Mouse (Mus musculus) heart, adult 18-20 months (tissue): Measurements from ENCODE around the gene Rrp9. TPM values are rescaled to one million over a fixed set of nuclear protein-coding genes. Genes with fewer than 3 reads are reported as not detected.
A peak's percentile ranks its signal among the peaks of the same experiment; 100 is the strongest.
"Not testable (repeated sequence)": the region's sequence is repeated elsewhere in the genome, so short reads cannot be mapped to it uniquely, and the experiment has no call there.

Experiments used
- DNase-seq, 2 experiments: peaks; one replicate each; pipeline ENCODE4 v3.0.0; 2021 to 2022; ENCODE audit warnings: mixed read lengths in 1 of 2
- total RNA-seq, 2 experiments: library from RNA; stranded (reverse); gene quantifications; 2 replicates each; pipeline ENCODE4 v1.2.3; 2021

Gene Rrp9
- total RNA-seq, 2 experiments from 2014 or later = 21.3 to 26.3 TPM

GRCm38 (mm10) chr9:106473753-106474105, 2.0 kb upstream of the Rrp9 start:
- peak in 1 of 2 experiments; percentile 18 for DNase-seq

- peak; percentile 77 to 85 for DNase-seq
Observed at GRCm38 (mm10) chr9:106474456-106474855, 1.3 kb upstream of the Rrp9 start.

- DNase-seq = peak; percentile 57 to 60
Observed at GRCm38 (mm10) chr9:106475046-106475445, 717 bp upstream of the Rrp9 start.

DNA sequence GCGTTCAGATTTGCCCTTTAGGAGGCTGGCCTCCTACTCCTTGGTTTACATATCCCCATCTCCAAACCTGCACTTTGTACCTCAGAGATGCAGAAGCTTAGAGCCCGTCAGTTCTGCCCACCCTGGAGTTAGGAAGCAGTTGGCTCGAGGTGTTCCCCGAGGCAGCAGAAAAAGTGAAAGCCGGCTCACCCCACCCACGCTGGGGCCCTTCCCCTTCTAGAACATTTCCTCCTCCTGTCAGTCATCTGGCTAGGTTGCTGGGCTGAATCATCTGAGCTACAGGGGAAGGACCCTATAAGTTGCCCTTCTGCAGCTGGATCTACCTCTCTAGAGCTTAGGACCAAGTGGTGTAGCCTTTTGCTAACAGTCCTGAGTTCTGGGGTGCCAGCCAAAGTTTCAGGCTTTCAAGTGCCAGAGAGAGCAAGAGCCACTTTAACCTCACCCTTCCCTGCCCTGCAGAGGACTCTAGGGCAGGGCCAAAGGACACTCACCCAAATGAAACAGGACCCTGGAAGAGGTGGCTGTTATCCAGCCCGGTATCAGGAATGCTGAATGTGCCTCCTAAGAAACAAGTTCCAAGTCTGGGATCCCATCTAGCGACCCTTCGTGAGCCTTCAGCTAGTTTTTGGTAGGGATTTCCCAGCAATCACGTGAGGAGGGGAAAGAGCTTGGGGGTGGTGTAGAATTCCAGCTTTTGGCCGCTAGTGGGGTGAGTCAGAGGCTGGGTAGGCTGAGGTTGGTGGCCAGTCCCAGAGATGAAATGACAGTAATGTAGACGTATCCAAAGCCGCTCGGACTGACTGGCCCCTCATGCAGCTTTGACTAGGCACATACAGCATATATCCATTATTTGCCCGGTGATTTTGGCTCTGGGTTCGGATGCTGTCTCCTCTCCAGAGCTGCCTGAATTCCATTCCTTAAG, 500 bp downstream of the Rrp9 start:
- DNase-seq = peak; percentile 84 to 86

GRCm38 (mm10) chr9:106476924-106477484, 1.2 kb downstream of the Rrp9 start, which contains the start of gene Parp3:
Gene Parp3 (minus strand): TSS chr9:106476949.
- DNase-seq = peak; percentile 98 to 100

DNA sequence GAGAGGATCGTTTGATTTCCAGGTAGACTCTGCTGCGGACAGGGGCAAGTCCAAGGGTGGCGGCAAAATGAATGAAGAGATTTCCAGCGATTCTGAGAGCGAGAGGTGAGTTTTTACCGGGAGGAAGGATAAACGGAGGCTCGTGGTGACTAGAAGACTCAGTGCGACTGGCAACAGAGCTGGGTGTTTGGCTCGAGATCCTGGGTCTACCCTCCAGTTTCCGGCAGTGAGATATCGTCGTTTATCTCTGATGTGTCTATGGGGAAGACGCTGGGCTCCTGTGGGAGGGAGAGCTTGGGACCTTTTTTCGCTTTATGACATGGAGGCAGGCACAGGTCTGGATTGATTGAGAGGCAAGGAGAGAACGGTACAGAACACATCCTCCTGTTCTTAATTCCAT, 1.9 kb downstream of the Rrp9 start:
- DNase-seq = no peak

DNA sequence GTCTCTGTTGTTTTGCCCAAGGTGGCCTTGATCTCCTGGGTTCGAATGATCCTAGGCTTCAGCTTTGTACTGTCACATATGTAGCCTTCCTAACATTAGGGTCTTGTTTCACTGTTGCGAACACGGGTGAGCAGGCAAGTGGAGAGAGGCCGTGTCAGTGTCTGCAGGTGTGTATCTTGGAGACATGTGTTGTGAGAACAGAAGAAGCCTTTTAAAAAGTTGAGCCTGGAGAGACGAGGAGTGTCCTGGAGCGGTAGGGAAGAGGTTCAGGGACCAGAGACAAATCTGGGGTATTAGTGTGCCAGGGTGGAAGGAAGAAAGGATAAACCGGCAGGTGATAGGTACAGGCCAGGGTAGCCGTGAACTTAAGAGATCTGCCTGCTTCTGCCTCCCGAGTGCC, 2.3 kb downstream of the Rrp9 start:
- DNase-seq = no peak

- DNase-seq = no peak
Observed at GRCm38 (mm10) chr9:106480541-106480940, 4.8 kb downstream of the Rrp9 start.

DNA sequence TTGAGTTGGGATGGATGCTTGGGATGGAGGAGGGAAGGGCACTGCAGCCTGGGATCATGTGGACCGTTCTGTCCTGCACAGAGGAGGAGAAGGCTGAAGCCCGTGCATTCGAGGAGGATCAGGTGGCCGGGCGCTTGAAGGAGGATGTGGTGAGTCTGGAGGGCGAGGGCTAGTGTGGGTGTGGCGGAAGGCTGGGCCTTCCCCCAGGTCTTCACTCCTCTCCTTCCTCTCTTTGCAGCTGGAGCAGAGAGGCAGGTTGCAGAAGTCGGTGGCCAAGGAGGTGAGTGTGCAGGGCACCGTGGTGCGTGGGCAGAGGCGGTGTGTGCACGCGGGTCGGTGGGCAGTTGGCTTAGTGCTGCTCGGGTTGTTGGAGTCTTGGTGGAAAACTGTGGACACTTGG, 5.3 kb downstream of the Rrp9 start:
- DNase-seq = no peak

DNA sequence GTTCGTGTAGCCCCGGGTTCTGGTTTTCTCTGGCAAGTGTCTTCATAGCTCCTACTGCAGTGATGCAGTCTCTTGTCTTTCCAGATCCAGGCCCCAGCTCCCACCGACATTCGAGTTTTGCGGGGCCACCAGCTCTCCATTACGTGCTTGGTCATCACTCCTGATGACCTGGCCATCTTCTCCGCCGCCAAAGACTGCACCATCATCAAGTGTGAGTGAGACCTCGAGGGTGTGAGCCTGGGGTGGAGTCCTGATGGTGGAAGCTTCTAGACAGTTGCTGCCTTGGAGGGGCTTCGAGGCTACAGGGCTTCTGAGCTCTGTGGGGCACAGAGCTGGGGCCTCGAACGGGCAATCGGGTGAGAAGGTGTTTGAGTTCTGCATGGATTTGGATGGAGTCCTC, 5.9 kb downstream of the Rrp9 start:
- no peak for DNase-seq

GRCm38 (mm10) chr9:106482578-106483115, 6.9 kb downstream of the Rrp9 start:
- DNase-seq = no peak

DNA sequence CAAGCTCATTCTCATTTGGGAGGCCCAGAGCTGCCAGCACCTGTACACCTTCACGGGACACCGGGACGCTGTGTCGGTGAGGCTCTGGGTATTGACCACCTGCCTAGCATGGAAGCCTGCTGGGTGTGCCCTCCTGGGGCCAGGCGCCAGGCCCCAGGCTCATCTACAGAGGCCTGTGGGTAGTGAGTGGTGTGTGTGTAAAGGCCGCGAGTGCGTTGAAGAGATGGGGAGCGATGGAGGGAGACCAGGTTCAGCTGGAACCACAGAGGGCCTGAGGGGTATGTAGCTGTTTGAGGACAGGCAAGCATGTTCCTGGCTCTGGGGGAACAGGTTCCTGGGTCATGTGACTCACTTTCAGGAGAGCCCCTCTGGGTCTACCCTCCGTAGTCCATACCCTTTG, 7.4 kb downstream of the Rrp9 start:
- DNase-seq = no peak

DNA sequence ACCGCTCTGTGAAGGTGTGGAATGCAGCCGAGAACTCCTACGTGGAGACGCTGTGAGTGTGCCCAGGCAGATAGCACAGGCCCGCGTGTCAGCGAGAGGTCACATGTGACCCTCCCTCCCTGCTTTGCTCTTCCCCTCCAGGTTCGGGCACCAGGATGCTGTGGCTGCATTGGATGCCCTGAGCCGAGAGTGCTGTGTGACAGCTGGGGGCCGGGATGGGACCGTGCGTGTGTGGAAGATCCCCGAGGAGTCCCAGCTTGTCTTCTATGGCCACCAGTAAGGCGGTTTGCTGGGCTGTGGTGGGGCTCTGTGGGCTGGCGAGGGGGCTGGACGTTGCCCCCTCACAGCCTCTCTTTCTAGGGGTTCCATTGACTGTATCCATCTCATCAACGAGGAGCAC, 7.8 kb downstream of the Rrp9 start:
- DNase-seq = no peak

- no peak for DNase-seq
Observed at GRCm38 (mm10) chr9:106485076-106485475, 9.3 kb downstream of the Rrp9 start.

DNA sequence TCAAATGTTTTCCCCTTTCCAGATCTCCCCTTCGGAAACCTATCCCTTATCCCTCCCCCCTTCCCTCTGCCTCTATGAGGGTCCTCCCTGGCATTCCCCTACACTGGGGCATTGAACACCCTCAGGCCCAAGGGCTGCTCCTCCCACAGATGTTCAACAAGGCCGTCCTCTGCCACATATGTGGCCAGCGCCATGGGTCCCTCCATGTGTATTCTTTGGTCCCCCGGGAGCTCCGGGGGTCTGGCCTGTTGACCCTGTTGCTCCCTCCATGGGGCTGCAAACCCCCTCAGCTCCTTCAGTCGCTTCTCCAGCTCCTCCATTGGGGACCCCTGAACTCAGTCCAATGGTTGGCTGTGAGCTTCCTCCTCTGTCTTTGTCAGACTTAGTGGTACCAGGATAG, 11.8 kb downstream of the Rrp9 start:
- not testable (repeated sequence) for DNase-seq

DNA sequence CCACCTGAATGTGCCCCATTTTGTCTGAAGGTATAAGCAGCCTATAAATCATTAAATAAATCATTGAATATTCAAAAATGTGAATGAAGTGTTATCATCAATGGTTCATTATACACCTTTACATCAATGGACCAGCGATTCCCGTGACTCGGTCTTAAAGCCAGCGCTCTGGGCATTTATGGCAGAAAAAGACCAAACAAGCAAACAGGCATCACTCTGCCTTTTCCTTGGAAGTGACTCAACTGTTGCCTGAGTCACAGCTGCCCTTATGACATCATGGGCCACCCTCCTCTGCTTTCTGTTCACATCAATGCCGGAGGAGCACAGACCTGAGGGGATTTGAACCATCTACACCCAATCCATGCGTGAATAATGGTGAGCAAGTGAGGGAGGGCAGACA, 23.9 kb downstream of the Rrp9 start, which contains the start of gene Iqcf1:
Iqcf1 (plus strand) TSS at position 301 of the 400 bp plus-strand sequence.
- DNase-seq = no peak

- DNase-seq = no peak
Observed at GRCm38 (mm10) chr9:106501846-106502245, 26.1 kb downstream of the Rrp9 start.

DNA sequence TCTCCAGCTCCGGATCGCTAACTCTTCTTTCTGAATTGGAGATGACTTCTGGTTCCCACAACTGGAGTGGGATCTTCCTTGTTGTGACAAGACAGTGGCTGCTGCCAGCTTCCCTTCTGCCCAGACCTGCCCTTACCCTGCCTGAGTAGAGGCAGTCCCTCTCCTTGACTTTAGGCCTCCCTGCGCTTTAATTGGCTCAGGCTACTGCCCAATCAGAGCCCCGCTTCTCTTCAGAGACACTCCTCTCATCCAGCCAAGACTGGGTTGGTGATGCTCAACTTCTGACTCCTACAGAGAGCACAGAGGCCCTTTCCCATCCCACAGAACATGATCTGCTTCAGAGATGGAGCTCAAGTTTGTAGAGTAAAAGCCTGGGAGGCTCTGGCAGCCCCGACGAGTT, 28.5 kb downstream of the Rrp9 start:
- DNase-seq = no peak

GRCm38 (mm10) chr9:106509356-106509755, 33.6 kb downstream of the Rrp9 start:
- DNase-seq = no peak

DNA sequence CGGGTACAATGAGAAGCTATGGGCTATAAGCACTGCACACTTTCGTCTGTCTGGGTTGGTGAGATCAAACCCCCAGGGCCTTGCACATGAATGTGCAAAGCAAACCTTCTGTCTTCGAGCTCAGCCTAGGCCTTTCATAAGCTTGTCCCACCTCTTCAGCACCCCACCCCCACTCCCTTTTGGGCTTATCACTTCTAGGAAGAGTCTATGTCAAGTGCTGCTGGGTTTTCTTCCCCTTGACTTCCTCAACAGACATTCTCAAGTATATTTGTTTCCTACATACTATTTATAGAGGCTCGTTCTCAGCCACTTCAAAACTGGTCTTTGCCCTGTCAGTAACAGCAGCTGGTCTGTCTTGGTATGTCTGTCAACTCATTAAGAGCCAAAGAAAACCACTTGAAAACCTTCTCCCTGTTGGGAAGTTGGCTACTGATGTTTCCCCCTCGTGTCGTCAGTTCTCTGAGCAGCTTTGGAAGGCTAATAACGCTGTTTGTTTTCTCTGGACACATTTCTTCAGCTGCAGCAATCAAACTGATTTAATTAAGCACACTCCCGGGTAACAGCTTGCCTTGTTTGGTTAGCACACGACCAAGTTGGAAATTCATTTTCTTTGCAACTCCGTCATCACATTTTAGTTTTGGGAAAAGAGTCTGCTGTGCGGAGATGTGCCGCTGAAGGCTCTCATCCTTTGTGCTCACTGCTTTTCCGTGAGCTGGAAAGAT, 37.1 kb downstream of the Rrp9 start:
- DNase-seq = no peak

GRCm38 (mm10) chr9:106513566-106513965, 37.8 kb downstream of the Rrp9 start:
- no peak for DNase-seq

- no peak for DNase-seq
Observed at GRCm38 (mm10) chr9:106514273-106514672, 38.5 kb downstream of the Rrp9 start, which contains the start of gene Iqcf5. Gene Iqcf5 (plus strand): TSS chr9:106514573.

GRCm38 (mm10) chr9:106519433-106519832, 43.7 kb downstream of the Rrp9 start:
- DNase-seq = no peak
